Mouse (Mus musculus) right cerebral cortex, postnatal 4 days (tissue): ENCODE measurements around the gene Rab5a.
"Not testable (repeated sequence)": the region's sequence is repeated elsewhere in the genome, so short reads cannot be mapped to it uniquely, and the experiment has no call there.

Experiments used
- DNase-seq: peaks from one replicate; pipeline ENCODE4 v3.0.0-alpha.2; 2022

Gene Rab5a

DNA sequence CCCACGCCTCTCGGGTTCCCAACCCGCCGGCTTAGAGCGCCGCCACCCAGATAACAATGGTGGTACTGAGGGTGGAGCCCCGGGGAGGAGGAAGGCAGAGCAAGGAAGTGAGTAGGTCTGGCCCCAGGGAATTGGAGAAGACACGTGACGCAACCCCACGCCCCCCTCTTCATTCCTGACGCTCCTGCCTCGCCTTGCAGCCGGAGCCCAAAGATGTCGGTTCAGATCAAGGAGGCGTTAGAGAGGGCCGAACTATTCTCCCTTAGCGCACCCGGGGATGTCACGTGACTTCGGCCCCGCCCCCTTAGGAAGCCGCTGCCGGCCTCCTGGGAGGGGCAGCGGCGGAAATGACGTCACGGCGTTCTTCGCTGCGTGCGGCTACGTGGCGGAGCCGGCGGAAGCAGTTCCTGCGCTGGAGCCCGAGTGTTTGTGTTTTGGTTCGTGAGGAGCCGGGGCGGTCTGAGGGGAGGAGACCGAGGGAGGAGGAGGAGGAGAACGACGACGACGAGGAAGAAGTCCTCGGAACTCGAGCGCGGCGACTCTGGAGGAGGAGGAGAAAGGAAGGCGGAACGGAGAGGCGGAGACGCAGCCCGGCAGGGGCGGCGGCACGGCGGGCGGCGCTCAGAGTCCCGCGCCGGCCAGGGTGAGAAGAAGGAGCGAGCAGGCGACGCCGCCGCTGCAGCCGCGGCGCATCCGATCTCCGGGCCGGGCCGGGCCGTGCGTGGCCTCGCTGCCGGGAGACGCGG lies at the start of gene Rab5a:
Rab5a (plus strand) TSS at position 377 of the 746 bp plus-strand sequence.
- DNase-seq, result peak; percentile 99

DNA sequence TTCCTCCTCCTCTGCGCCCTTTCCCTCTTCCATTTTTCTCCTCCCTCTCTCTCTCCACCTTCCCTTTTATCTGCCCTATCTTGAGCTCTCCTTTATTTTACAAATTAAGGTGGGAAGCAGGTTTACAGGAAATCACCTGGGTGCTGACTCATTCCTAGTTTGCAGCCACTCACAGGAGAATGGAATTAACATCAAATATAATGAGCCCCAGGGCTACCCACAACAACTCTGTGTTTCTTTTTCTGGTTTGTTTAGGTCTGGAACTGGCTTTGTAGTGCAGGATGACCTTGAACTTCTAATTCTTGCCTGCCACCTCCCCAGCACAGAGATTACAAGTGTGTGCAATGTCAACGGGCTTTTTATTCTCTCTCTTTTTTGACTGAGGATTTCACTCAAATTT lies 22.9 kb upstream of the Rab5a start:
- DNase-seq, result no peak

- DNase-seq, result no peak
Measured at GRCm38 (mm10) chr17:53456742-53457141, 22.3 kb upstream of the Rab5a start.

GRCm38 (mm10) chr17:53462603-53463495 lies 16.2 kb upstream of the Rab5a start, which contains the start of gene Efhb:
TSS of gene Efhb (minus strand) at chr17:53463321.
- DNase-seq, result peak; percentile 61

DNA sequence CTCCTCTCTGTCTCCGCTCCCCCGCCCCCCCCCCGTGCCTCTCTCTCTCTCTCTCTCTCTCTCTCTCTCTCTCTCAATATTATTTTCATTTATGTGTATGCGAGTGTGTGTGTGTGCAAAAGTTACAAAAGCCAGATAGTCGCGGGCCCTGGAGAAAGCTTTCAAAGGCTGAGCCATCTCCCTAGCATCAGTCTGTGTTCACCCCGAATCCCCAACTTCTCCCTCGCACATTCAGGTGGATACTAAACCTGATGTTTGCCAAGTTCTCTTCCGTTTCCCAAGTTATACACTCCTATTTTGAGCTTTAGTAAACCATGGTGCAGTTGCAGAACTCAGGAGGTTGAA lies 15.6 kb upstream of the Rab5a start:
- DNase-seq, result no peak

GRCm38 (mm10) chr17:53465569-53465968 lies 13.5 kb upstream of the Rab5a start:
- no peak for DNase-seq

- no peak for DNase-seq
Measured at GRCm38 (mm10) chr17:53468697-53469096, 10.3 kb upstream of the Rab5a start.

DNA sequence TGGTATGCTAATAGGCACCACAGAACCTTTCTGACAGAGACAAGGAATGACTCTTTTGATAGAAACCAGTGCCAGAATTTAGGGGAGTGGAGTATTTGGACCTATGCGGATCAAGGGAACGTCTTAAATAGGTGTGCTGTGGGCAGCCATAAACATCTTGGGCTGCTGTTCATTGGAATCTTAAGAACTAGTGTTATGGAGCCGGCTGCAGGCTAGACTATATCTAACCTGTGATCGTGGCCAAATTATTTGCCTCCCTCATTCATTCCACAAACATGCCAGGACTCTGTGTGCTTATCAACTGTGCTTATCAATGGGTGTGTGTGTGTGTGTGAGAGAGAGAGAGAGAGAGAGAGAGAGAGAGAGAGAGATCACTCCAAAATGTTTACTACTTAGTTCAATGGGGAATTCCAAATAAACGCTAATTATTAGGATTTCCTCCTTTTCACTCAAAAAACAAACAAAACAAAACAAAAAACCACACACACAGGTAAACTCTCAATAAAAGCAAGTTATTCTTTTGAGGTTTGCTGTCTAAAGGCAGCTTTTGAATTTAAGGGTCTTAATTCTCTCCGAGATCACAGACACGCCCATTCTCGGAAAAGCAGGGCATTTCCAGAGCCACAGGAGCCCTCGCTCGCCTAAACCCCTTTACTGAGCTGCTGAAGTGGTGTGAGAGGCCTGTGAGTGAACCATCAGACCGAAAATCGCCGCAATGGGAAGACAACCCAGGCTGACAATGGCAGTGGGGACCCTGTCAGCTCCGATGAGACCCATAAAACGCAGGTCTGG lies 772 bp upstream of the Rab5a start:
- no peak for DNase-seq

DNA sequence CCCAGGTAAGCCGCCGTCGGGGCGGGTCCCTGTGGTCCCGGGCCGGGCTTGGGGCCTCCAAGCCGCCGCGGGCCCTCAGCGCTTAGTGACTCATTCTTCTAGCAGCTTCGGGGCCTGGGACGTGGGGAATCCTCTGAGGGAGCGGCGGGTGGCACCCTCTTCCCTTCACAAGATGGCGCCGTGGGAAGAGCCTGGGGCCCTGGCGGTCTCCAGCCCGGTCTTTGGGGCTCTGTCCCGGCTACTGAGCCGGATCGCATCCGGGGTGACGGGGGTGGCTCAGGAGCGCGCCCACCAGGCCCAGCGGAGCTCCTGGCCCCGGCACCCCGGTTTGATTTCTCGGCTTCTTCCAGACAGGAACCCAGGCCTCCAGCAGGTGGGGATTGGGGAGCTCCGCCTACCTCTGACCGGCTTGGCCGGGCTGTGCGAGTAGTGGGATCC lies 589 bp downstream of the Rab5a start:
- DNase-seq, result peak; percentile 48

- no peak for DNase-seq
Measured at GRCm38 (mm10) chr17:53480433-53480832, 1.4 kb downstream of the Rab5a start.

GRCm38 (mm10) chr17:53488291-53489006 lies 9.4 kb downstream of the Rab5a start:
- no peak for DNase-seq

GRCm38 (mm10) chr17:53489007-53489378 lies 10.0 kb downstream of the Rab5a start:
- DNase-seq, result no peak

- DNase-seq, result no peak
Measured at GRCm38 (mm10) chr17:53502966-53503365, 23.9 kb downstream of the Rab5a start.

DNA sequence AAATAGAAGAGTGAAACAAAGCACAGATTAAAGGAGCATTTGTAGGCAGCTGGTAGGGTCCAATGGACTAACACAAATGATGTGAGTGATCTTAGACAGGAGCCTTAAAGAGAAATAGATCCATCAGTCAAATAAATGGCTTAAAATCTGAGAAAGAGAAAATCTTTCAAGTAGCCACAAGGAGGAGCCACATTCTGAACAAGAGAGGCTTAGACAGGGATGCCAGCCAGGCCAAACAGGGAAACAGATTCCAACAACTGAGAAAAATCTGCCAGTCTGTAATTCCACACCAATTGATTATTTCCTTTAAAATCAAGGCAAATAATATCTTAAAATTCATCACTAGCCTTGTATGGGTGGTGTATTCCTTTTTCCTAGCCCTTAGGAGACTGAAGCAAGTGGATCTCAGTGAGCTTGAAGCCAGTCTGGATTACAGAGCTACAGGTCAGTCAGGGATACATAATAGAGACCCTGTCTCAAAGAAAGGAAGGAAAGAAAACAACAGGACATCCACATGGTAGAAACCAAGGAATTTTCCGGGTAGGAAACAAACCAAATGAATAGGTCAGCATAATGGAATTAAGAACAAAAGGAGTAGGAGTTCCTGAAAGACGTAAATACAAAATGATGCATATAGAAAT lies 33.4 kb downstream of the Rab5a start:
- DNase-seq, result peak; percentile 28

- no peak for DNase-seq
Measured at GRCm38 (mm10) chr17:53519364-53519763, 40.3 kb downstream of the Rab5a start.

DNA sequence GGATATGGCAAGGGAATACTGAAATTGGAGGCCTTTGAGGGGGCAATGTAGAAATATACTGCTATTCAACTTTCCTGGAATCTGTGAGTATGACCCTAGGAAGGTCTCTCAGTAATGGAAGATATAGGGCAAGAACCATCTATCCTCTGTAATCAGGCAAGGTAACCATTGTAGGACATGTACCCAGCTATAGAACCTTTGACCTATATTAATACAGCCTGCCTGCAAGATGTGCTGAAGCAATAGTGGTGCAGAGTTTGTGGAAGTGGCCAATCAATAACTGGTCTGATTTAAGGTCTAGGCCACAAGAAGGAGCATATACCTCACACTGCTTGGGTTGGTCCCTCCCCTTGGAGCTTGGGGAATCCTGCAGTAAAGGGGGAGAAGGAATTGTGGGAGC lies 41.5 kb downstream of the Rab5a start:
- DNase-seq, result no peak

DNA sequence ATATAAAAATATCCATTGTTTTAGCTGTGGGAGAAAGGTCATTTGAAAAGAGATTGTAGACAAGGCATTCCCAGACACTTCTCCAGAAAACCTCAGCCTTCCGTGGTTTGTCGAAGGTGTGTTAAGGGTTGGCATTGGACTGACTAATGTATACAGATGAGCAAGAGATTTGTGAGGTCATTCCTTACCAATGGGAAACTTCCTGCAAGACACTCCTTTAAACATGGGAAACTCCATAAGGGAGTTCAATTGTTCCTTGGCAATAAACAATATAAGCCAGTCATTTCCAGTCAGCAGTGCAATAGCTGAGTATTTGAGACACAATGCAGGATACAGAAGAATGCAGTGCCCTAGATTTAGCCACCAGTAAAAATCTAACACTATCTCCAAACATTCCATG lies 49.0 kb downstream of the Rab5a start:
- DNase-seq, result no peak

- no peak for DNase-seq
Measured at GRCm38 (mm10) chr17:53531160-53531559, 52.1 kb downstream of the Rab5a start.

- no peak for DNase-seq
Measured at GRCm38 (mm10) chr17:53532425-53532824, 53.4 kb downstream of the Rab5a start.

- not testable (repeated sequence) for DNase-seq
Measured at GRCm38 (mm10) chr17:53539351-53539750, 60.3 kb downstream of the Rab5a start, which contains the start of gene Pp2d1. TSS of gene Pp2d1 (minus strand) at chr17:53539451.

DNA sequence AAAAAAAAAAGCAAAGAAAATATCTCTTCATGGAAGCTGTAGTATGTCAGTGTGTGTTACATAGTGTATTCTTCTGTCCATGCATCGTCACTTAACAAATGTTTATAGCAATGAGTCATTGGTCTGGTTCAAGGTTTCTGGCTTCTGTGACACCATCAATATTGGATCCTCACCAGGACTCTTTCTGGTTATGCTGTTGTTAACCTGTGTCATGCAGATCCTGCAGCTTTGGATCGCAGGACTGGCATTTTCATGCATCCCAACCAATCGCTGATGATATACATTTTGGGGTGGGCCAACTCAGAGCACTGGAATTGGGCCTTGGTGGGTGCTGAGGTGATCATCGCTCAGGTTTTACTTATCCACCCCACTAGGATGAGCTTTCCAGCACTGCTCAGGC lies 63.5 kb downstream of the Rab5a start:
- no peak for DNase-seq
